Mouse (Mus musculus) lung, embryonic 14.5 days (tissue): ENCODE data around the gene Fadd. TPM values are rescaled to one million over a fixed set of nuclear protein-coding genes. Genes with fewer than 3 reads are reported as not detected.

ENCODE experiments used
- ATAC-seq: fragments of 200-750 bp; cut with Nextera tagmentation; 2 replicates; pipeline ENCODE4 v1.8.0; 2017; ENCODE audit warnings: mild to moderate bottlenecking, moderate TSS enrichment, moderate library complexity; ENCODE audit not compliant: insufficient read depth
- DNase-seq: peaks from one replicate; pipeline ENCODE4 v3.0.0-alpha.2; 2015
- H3K27ac ChIP-seq: fragments of 300-500 bp; sonication (generic); 2 replicates; pipeline ENCODE4 v1.5.1; 2014; ENCODE audit warnings: low read depth, mild to moderate bottlenecking, moderate library complexity
- H3K27me3 ChIP-seq: fragments of 300-500 bp; sonication (generic); 2 replicates; pipeline ENCODE4 v1.6.1; 2014; ENCODE audit warnings: low read length, control low read depth; ENCODE audit not compliant: insufficient read depth
- H3K36me3 ChIP-seq: fragments of 300-500 bp; sonication (generic); 2 replicates; pipeline ENCODE4 v1.6.1; 2014; ENCODE audit warnings: control low read depth; ENCODE audit not compliant: insufficient read depth
- H3K4me1 ChIP-seq: fragments of 300-500 bp; sonication (generic); 2 replicates; pipeline ENCODE4 v1.6.1; 2014; ENCODE audit warnings: antibody characterized with exemption, control low read depth; ENCODE audit not compliant: insufficient read depth
- H3K4me2 ChIP-seq: fragments of 300-500 bp; sonication (generic); 2 replicates; pipeline ENCODE4 v1.6.1; 2014; ENCODE audit warnings: mild to moderate bottlenecking
- H3K4me3 ChIP-seq: fragments of 300-500 bp; sonication (generic); 2 replicates; pipeline ENCODE4 v1.5.1; 2014; ENCODE audit warnings: low read depth, low read length
- H3K9ac ChIP-seq: fragments of 300-500 bp; sonication (generic); 2 replicates; pipeline ENCODE4 v1.6.1; 2014
- H3K9me3 ChIP-seq: fragments of 300-500 bp; sonication (generic); 2 replicates; pipeline ENCODE4 v1.6.1; 2016; ENCODE audit warnings: low read depth, low read length, control low read depth
- CTCF ChIP-seq: IDR thresholded peaks from 2 replicates; pipeline ENCODE4 v1.5.1; 2016; ENCODE audit warnings: antibody characterized with exemption, low read depth
- WGBS: fragments of 180-500 bp; shearing (Covaris S2); extraction: QIAGEN DNeasy Blood & Tissue Kit; methylation state at CpG from one replicate; pipeline ENCODE4 v1.1.7; 2014; 5-methylcytosine and 5-hydroxymethylcytosine counted together
- polyA plus RNA-seq: library from polyadenylated mRNA; unstranded; fragments of >200 nt; fragmentation: Nextera tagmentation; extraction: Ambion mirVana; gene quantifications from 2 replicates; pipeline ENCODE4 v1.2.1, GENCODE M21; 2014

Fadd gene
- polyA plus RNA-seq, 1 experiment from 2014 or later = 12.8 TPM

- no peak for DNase-seq
- no peak for TF ChIP-seq CTCF
- 92% methylated on average over 5 of the region's 5 CpGs for WGBS
- Histone ChIP-seq H3K9ac (no peak overlapping the region), H3K36me3 (peaks cover 21% of the 10 kb centered on the region), H3K4me1 (no peaks in the 10 kb centered on the region), H3K4me3 (no peak overlapping the region), H3K4me2 (no peak overlapping the region), H3K27ac (no peak overlapping the region), H3K27me3 (no peaks in the 10 kb centered on the region), H3K9me3 (no peaks in the 10 kb centered on the region)
- no peak for ATAC-seq
Observed at GRCm38 (mm10) chr7:144577876-144578275, 4.4 kb downstream of the Fadd start.

DNA sequence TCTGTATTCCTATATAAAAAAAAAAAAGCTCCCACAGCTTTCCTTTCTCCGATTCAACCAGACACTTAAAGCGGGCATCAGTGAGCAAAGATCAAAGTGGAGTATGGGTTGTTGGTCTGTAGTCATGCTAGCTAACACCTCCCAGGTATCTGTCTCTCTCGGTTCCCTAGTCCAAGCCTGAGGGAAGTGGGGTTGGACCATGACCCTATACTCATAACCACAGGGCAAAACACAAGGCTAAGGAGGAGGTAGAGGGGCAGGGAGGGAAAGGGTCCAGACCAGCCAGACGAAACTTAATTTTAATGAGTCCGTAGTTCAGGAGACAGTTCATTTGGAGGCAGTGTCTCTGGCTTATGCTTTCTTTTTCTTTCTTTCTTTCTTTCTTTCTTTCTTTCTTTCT lies 10.0 kb downstream of the Fadd start:
- Histone ChIP-seq H3K4me2 (no peak overlapping the region), H3K4me3 (no peak overlapping the region), H3K4me1 (no peaks in the 10 kb centered on the region), H3K9me3 (no peaks in the 10 kb centered on the region), H3K27ac (no peak overlapping the region), H3K27me3 (no peaks in the 10 kb centered on the region), H3K36me3 (no peaks in the 10 kb centered on the region), H3K9ac (no peak overlapping the region)
- WGBS = 77% methylated on average over 5 of the region's 5 CpGs
- ATAC-seq (no peak), DNase-seq (no peak)
- TF ChIP-seq CTCF = no peak

- Histone ChIP-seq H3K4me3 (no peak overlapping the region), H3K9ac (no peak overlapping the region), H3K4me2 (no peak overlapping the region), H3K4me1 (no peaks in the 10 kb centered on the region), H3K9me3 (no peaks in the 10 kb centered on the region), H3K27ac (no peak overlapping the region), H3K27me3 (no peaks in the 10 kb centered on the region), H3K36me3 (no peaks in the 10 kb centered on the region)
- no peak for TF ChIP-seq CTCF
- DNase-seq (no peak), ATAC-seq (no peak)
Observed at GRCm38 (mm10) chr7:144571598-144571997, 10.7 kb downstream of the Fadd start.

DNA sequence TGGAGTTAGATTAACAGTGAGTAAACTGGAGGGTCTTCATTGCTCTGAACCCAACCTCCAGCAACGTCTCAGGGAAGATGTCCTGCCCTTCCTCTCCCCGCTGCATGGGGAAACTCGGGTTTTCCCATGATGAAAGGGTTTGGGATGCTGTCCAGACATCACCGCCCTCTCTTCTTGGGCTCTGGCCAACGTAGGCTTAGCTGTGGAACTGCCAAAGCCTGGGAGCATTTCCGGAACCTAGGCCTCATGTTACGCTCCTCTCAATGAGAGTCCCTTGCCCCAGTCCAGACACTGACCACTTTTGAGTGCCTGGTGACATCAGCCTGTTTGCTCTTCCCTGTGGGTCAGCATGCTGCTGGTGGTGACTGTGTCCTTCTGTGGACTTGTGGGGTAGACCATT lies 12.8 kb downstream of the Fadd start:
- Histone ChIP-seq H3K27ac (peak overlapping the region; percentile 54; the same call in 1 of the 2 replicates), H3K9ac (no peak overlapping the region), H3K4me1 (no peaks in the 10 kb centered on the region), H3K4me2 (no peak overlapping the region), H3K9me3 (no peaks in the 10 kb centered on the region), H3K36me3 (no peaks in the 10 kb centered on the region), H3K27me3 (no peaks in the 10 kb centered on the region), H3K4me3 (no peak overlapping the region)
- no peak for TF ChIP-seq CTCF
- 44% methylated on average over 7 of the region's 7 CpGs for WGBS
- ATAC-seq (peak; percentile 76), DNase-seq (peak; percentile 86)

DNA sequence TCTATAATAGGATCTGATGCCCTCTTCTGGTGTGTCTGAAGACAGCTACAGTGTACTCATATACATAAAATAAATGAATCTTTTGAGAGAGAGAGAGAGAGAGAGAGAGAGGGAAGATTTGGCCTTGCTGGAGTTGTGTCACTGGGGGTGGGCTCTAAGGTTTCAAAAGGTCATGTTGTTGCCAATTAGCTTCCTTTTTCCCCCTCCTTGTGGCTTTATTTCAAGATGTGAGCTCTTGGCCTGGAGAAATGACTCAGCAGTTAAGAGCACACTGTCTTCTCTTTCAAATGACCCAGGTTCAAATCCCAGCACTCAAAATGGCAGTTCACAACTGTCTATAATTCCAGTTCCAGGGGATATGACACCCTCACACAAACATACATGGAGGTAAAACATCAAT lies 14.2 kb downstream of the Fadd start:
- Histone ChIP-seq H3K36me3 (no peaks in the 10 kb centered on the region), H3K9me3 (no peaks in the 10 kb centered on the region), H3K27ac (no peak overlapping the region), H3K4me3 (no peak overlapping the region), H3K4me1 (no peaks in the 10 kb centered on the region), H3K27me3 (no peaks in the 10 kb centered on the region), H3K9ac (no peak overlapping the region), H3K4me2 (no peak overlapping the region)
- no peak for TF ChIP-seq CTCF
- ATAC-seq (no peak), DNase-seq (no peak)

- Histone ChIP-seq H3K4me2 (no peak overlapping the region), H3K36me3 (no peaks in the 10 kb centered on the region), H3K4me1 (no peaks in the 10 kb centered on the region), H3K4me3 (no peak overlapping the region), H3K27ac (no peak overlapping the region), H3K27me3 (no peaks in the 10 kb centered on the region), H3K9me3 (no peaks in the 10 kb centered on the region), H3K9ac (no peak overlapping the region)
- DNase-seq (no peak), ATAC-seq (no peak)
- WGBS = 59% methylated on average over 3 of the region's 3 CpGs
- TF ChIP-seq CTCF = no peak
Observed at GRCm38 (mm10) chr7:144566921-144567682, 15.2 kb downstream of the Fadd start.

GRCm38 (mm10) chr7:144563456-144564155 lies 18.7 kb downstream of the Fadd start:
- H3K4me3 ChIP-seq = no peak overlapping the region
- ATAC-seq = no peak; the same call in 1 of the 2 replicates
- no peak overlapping the region for H3K4me2 ChIP-seq
- H3K9ac ChIP-seq = no peak overlapping the region
- no peaks in the 10 kb centered on the region for H3K4me1 ChIP-seq
- no peaks in the 10 kb centered on the region for H3K27me3 ChIP-seq
- DNase-seq = peak; percentile 78
- no peaks in the 10 kb centered on the region for H3K36me3 ChIP-seq
- H3K9me3 ChIP-seq = no peaks in the 10 kb centered on the region
- 50% methylated on average over 9 of the region's 9 CpGs for WGBS
- no peak for TF ChIP-seq CTCF
- H3K27ac ChIP-seq = no peak overlapping the region
